Mouse (Mus musculus): Measurements from ENCODE around the gene Ntsr2.

The Ntsr2 gene

GRCm38 (mm10) chr12:16630152-16630865 lies 22.9 kb upstream of the Ntsr2 start:
- no peaks in the 10 kb centered on the region for H3K9me3 ChIP-seq (ENCODE audit: low read length)
- no peaks in the 10 kb centered on the region for H3K36me3 ChIP-seq (ENCODE audit: insufficient read depth, low read length)
- peaks cover 15% of the 10 kb centered on the region for H3K4me1 ChIP-seq (replicated peaks; ENCODE audit: low read depth, low read length)
- no peak overlapping the region for H3K4me3 ChIP-seq (replicated peaks; ENCODE audit: low read length)
- H3K27me3 ChIP-seq (ENCODE audit: insufficient read depth, low read length), result no peaks in the 10 kb centered on the region
- TF ChIP-seq POU5F1 (IDR thresholded peaks at IDR 0.05; ENCODE audit: borderline replicate concordance, low read length), result no peak
- no peak for TF ChIP-seq CTCF (conservative IDR thresholded peaks at IDR 0.05; ENCODE audit: low read length)
- TF ChIP-seq NANOG (IDR thresholded peaks at IDR 0.05; ENCODE audit: borderline replicate concordance, low read length), result no peak

- Histone ChIP-seq H3K27me3 (ENCODE audit: insufficient read depth, low read length) (no peaks in the 10 kb centered on the region), H3K36me3 (ENCODE audit: insufficient read depth, low read length) (no peaks in the 10 kb centered on the region), H3K4me3 (replicated peaks; ENCODE audit: low read length) (no peak overlapping the region), H3K9me3 (ENCODE audit: low read length) (no peaks in the 10 kb centered on the region), H3K4me1 (replicated peaks; ENCODE audit: low read depth, low read length) (peaks cover 15% of the 10 kb centered on the region)
- TF ChIP-seq CTCF (conservative IDR thresholded peaks at IDR 0.05; ENCODE audit: low read length) (no peak), POU5F1 (IDR thresholded peaks at IDR 0.05; ENCODE audit: borderline replicate concordance, low read length) (no peak), NANOG (IDR thresholded peaks at IDR 0.05; ENCODE audit: borderline replicate concordance, low read length) (no peak)
Observed at GRCm38 (mm10) chr12:16630866-16631185, 22.4 kb upstream of the Ntsr2 start.

- TF ChIP-seq CTCF (conservative IDR thresholded peaks at IDR 0.05; ENCODE audit: low read length) (no peak), NANOG (IDR thresholded peaks at IDR 0.05; ENCODE audit: borderline replicate concordance, low read length) (no peak), POU5F1 (IDR thresholded peaks at IDR 0.05; ENCODE audit: borderline replicate concordance, low read length) (no peak)
- Histone ChIP-seq H3K9me3 (ENCODE audit: low read length) (no peaks in the 10 kb centered on the region), H3K4me3 (replicated peaks; ENCODE audit: low read length) (no peak overlapping the region), H3K27me3 (ENCODE audit: insufficient read depth, low read length) (no peaks in the 10 kb centered on the region), H3K4me1 (replicated peaks; ENCODE audit: low read depth, low read length) (peaks cover 15% of the 10 kb centered on the region), H3K36me3 (ENCODE audit: insufficient read depth, low read length) (no peaks in the 10 kb centered on the region)
Observed at GRCm38 (mm10) chr12:16631423-16631822, 21.8 kb upstream of the Ntsr2 start.

GRCm38 (mm10) chr12:16633235-16633634 lies 19.9 kb upstream of the Ntsr2 start:
- Histone ChIP-seq H3K9me3 (ENCODE audit: low read length) (no peaks in the 10 kb centered on the region), H3K4me3 (replicated peaks; ENCODE audit: low read length) (no peak overlapping the region), H3K36me3 (ENCODE audit: insufficient read depth, low read length) (no peaks in the 10 kb centered on the region), H3K4me1 (replicated peaks; ENCODE audit: low read depth, low read length) (peaks cover 15% of the 10 kb centered on the region), H3K27me3 (ENCODE audit: insufficient read depth, low read length) (no peaks in the 10 kb centered on the region)
- TF ChIP-seq CTCF (conservative IDR thresholded peaks at IDR 0.05; ENCODE audit: low read length) (no peak), POU5F1 (IDR thresholded peaks at IDR 0.05; ENCODE audit: borderline replicate concordance, low read length) (no peak), NANOG (IDR thresholded peaks at IDR 0.05; ENCODE audit: borderline replicate concordance, low read length) (no peak)

GRCm38 (mm10) chr12:16634075-16634813 lies 18.9 kb upstream of the Ntsr2 start:
- TF ChIP-seq CTCF (conservative IDR thresholded peaks at IDR 0.05; ENCODE audit: low read length) (peak; percentile 81), NANOG (IDR thresholded peaks at IDR 0.05; ENCODE audit: borderline replicate concordance, low read length) (no peak)
- no peaks in the 10 kb centered on the region for H3K9me3 ChIP-seq (ENCODE audit: low read length)
- H3K4me3 ChIP-seq (replicated peaks; ENCODE audit: low read length), result no peak overlapping the region

GRCm38 (mm10) chr12:16635816-16636215 lies 17.4 kb upstream of the Ntsr2 start:
- Histone ChIP-seq H3K9me3 (ENCODE audit: low read length) (no peaks in the 10 kb centered on the region), H3K4me1 (replicated peaks; ENCODE audit: low read depth, low read length) (peaks cover 1% of the 10 kb centered on the region; the same call in 1 of the 2 replicates), H3K27me3 (ENCODE audit: insufficient read depth, low read length) (no peaks in the 10 kb centered on the region), H3K4me3 (replicated peaks; ENCODE audit: low read length) (no peak overlapping the region), H3K36me3 (ENCODE audit: insufficient read depth, low read length) (no peaks in the 10 kb centered on the region)
- no peak for TF ChIP-seq NANOG (IDR thresholded peaks at IDR 0.05; ENCODE audit: borderline replicate concordance, low read length)
- TF ChIP-seq CTCF (conservative IDR thresholded peaks at IDR 0.05; ENCODE audit: low read length), result no peak

More at GRCm38 (mm10) chr12:16634075-16634813, 18.9 kb upstream of the Ntsr2 start:
- peaks cover 13% of the 10 kb centered on the region for H3K4me1 ChIP-seq (replicated peaks; ENCODE audit: low read depth, low read length)
- H3K27me3 ChIP-seq (ENCODE audit: insufficient read depth, low read length), result no peaks in the 10 kb centered on the region
- no peaks in the 10 kb centered on the region for H3K36me3 ChIP-seq (ENCODE audit: insufficient read depth, low read length)

- no peaks in the 10 kb centered on the region for H3K4me1 ChIP-seq (replicated peaks; ENCODE audit: low read depth, low read length)
- H3K9me3 ChIP-seq (ENCODE audit: low read length), result no peaks in the 10 kb centered on the region
- H3K27me3 ChIP-seq (ENCODE audit: insufficient read depth, low read length), result peaks cover 4% of the 10 kb centered on the region; the same call in 1 of the 2 replicates
- H3K4me3 ChIP-seq (replicated peaks; ENCODE audit: low read length), result no peak overlapping the region
- H3K36me3 ChIP-seq (ENCODE audit: insufficient read depth, low read length), result no peaks in the 10 kb centered on the region
- peak; percentile 38 for TF ChIP-seq CTCF (conservative IDR thresholded peaks at IDR 0.05; ENCODE audit: low read length)
- TF ChIP-seq NANOG (IDR thresholded peaks at IDR 0.05; ENCODE audit: borderline replicate concordance, low read length), result no peak
- no peak for TF ChIP-seq POU5F1 (IDR thresholded peaks at IDR 0.05; ENCODE audit: borderline replicate concordance, low read length)
Observed at GRCm38 (mm10) chr12:16639078-16639771, 14.0 kb upstream of the Ntsr2 start.

GRCm38 (mm10) chr12:16640075-16640474 lies 13.1 kb upstream of the Ntsr2 start:
- no peaks in the 10 kb centered on the region for H3K36me3 ChIP-seq (ENCODE audit: insufficient read depth, low read length)
- no peaks in the 10 kb centered on the region for H3K9me3 ChIP-seq (ENCODE audit: low read length)
- H3K4me3 ChIP-seq (replicated peaks; ENCODE audit: low read length), result no peak overlapping the region
- peaks cover 4% of the 10 kb centered on the region; the same call in 1 of the 2 replicates for H3K27me3 ChIP-seq (ENCODE audit: insufficient read depth, low read length)
- TF ChIP-seq NANOG (IDR thresholded peaks at IDR 0.05; ENCODE audit: borderline replicate concordance, low read length) (no peak), CTCF (conservative IDR thresholded peaks at IDR 0.05; ENCODE audit: low read length) (no peak), POU5F1 (IDR thresholded peaks at IDR 0.05; ENCODE audit: borderline replicate concordance, low read length) (no peak)
- no peaks in the 10 kb centered on the region for H3K4me1 ChIP-seq (replicated peaks; ENCODE audit: low read depth, low read length)

All from E14TG2a.4 (cell line).